Comparison of ENCODE assay signal across 28 mouse cellular contexts in genomic region chr5:22224515-22224914, GRCm38 (mm10).
DNase-seq lines count a peak whose midpoint lies in the region; ATAC-seq and TF ChIP-seq lines count a peak whose summit lies in the region.
"Had no signal": no experiment of that assay in that cellular context is flagged by ENCODE, and none has a peak within 500 bp of the region (broad histone marks: within the 10 kb centered on the region; RNA-seq: fewer than 3 reads in every experiment).

No protein-coding gene starts in this region.

- WGBS in heart, embryonic 11.5 days (ENCODE audit: insufficient replicate concordance) = 63% methylated on average over 4 of the region's 4 CpGs
- WGBS in liver, adult 2 months = 82% methylated on average over 4 of the region's 4 CpGs
- WGBS in liver, embryonic 12.5 days (ENCODE audit: insufficient replicate concordance) = 23% methylated on average over 4 of the region's 4 CpGs

- H3K79me2 ChIP-seq in liver, adult 2 months (ENCODE audit: control insufficient read depth, insufficient read depth, low read length) = no peaks in the 10 kb centered on the region
- H3K79me2 ChIP-seq in myocyte (ENCODE audit: control insufficient read depth, insufficient read depth) = no peaks in the 10 kb centered on the region

- peak; percentile 59; the same call in 1 of the 2 replicates for ATAC-seq in heart, embryonic 11.5 days (replicated peaks; ENCODE audit: insufficient number of reproducible peaks, low FRiP score, low TSS enrichment)
- no peak for ATAC-seq in liver, embryonic 12.5 days
- ATAC-seq: activated CD4-positive, CD25-positive, alpha-beta regulatory T cell, adult 4 months; forebrain, embryonic 13.5 days; inflammation-experienced regulatory T-cells, adult 6 months; midbrain, embryonic 16.5 days had no signal

- no peak overlapping the region for H3ac ChIP-seq in myocyte (ENCODE audit: control insufficient read depth, insufficient read length)

- H3K4me3 ChIP-seq in heart, embryonic 11.5 days (ENCODE audit: low read depth, low read length) = no peak overlapping the region
- no peak overlapping the region for H3K4me3 ChIP-seq in liver, adult 2 months (ENCODE audit: insufficient read depth, low read depth, low read length)
- no peak overlapping the region for H3K4me3 ChIP-seq in liver, embryonic 12.5 days
- H3K4me3 ChIP-seq in myocyte = no peak overlapping the region
- H3K4me3 ChIP-seq: embryonic facial prominence, embryonic 13.5 days; erythroblast, embryonic 14.5 days; forebrain, embryonic 13.5 days; heart, embryonic 13.5 days; layer of hippocampus, adult 2 months; midbrain, embryonic 10.5 days had no signal

- H3K27ac ChIP-seq in heart, embryonic 11.5 days (ENCODE audit: low read depth, low read length) = no peak overlapping the region
- no peak overlapping the region for H3K27ac ChIP-seq in liver, adult 2 months (replicated peaks; ENCODE audit: insufficient read depth, low read depth, low read length)
- no peak overlapping the region for H3K27ac ChIP-seq in liver, embryonic 12.5 days
- H3K27ac ChIP-seq: embryonic facial prominence, embryonic 13.5 days; forebrain, embryonic 13.5 days; heart, embryonic 13.5 days; hindbrain, embryonic 14.5 days; layer of hippocampus, adult 2 months; midbrain, embryonic 10.5 days had no signal

- no peak for DNase-seq in heart, adult 8-10 months (ENCODE audit: low spot score)
- peak; percentile 14 for DNase-seq in liver, adult 2 months (ENCODE audit: extremely low read depth, low read depth, low spot score)
- peak; percentile 31 for DNase-seq in Muller cell, postnatal 12 days (ENCODE audit: inconsistent ontology term)
- no peak for DNase-seq in left cerebral cortex, postnatal 25 days (ENCODE audit: low spot score in 2 of 2)
- DNase-seq: adrenal gland, postnatal 10 days; heart, postnatal 4 days; kidney, adult 9 months; kidney, postnatal 25 days; lung, adult 2 months; lung, postnatal 36 days; right cerebral cortex, adult 18-20 months; right cerebral cortex, postnatal 4 days; thymus, postnatal 14 days had no signal

- no peak for TF ChIP-seq POLR2A in liver, adult 2 months (IDR thresholded peaks at IDR 0.05; ENCODE audit: extremely low read depth, insufficient read depth, low read length)
- TF ChIP-seq POLR2A in myocyte (IDR thresholded peaks at IDR 0.05; ENCODE audit: insufficient read length, low read depth) = no peak

- H3K4me2 ChIP-seq in heart, embryonic 11.5 days = no peak overlapping the region
- no peak overlapping the region for H3K4me2 ChIP-seq in liver, embryonic 12.5 days
- peak overlapping the region; percentile 61 for H3K4me2 ChIP-seq in myocyte (ENCODE audit: low read depth)
- H3K4me2 ChIP-seq: embryonic facial prominence, embryonic 13.5 days; forebrain, embryonic 13.5 days; heart, embryonic 13.5 days; hindbrain, embryonic 14.5 days had no signal

- H3K9ac ChIP-seq in heart, embryonic 11.5 days (ENCODE audit: low read depth, low read length) = no peak overlapping the region
- H3K9ac ChIP-seq in liver, adult 2 months (ENCODE audit: low read depth, low read length) = no peak overlapping the region
- H3K9ac ChIP-seq in liver, embryonic 12.5 days = no peak overlapping the region
- H3K9ac ChIP-seq: embryonic facial prominence, embryonic 13.5 days; forebrain, embryonic 13.5 days; heart, embryonic 13.5 days; hindbrain, embryonic 14.5 days had no signal

- no peaks in the 10 kb centered on the region for H3K4me1 ChIP-seq in heart, embryonic 11.5 days (ENCODE audit: control insufficient read depth, insufficient read depth, low read length)
- no peaks in the 10 kb centered on the region for H3K4me1 ChIP-seq in liver, adult 2 months (ENCODE audit: control insufficient read depth, insufficient read depth, low read length)
- no peaks in the 10 kb centered on the region for H3K4me1 ChIP-seq in liver, embryonic 12.5 days
- H3K4me1 ChIP-seq: embryonic facial prominence, embryonic 13.5 days; forebrain, embryonic 13.5 days; midbrain, embryonic 10.5 days had no signal

- no peak for TF ChIP-seq CTCF in liver, adult 2 months (IDR thresholded peaks at IDR 0.05; ENCODE audit: low read depth, low read length)

- H3K27me3 ChIP-seq in heart, embryonic 11.5 days (ENCODE audit: control insufficient read depth, insufficient read depth, low read length) = no peaks in the 10 kb centered on the region
- H3K27me3 ChIP-seq in liver, adult 2 months (ENCODE audit: control insufficient read depth, insufficient read depth, low read length) = no peaks in the 10 kb centered on the region
- H3K27me3 ChIP-seq in liver, embryonic 12.5 days (replicated peaks) = no peaks in the 10 kb centered on the region
- H3K27me3 ChIP-seq in myocyte (ENCODE audit: control insufficient read depth, insufficient read depth, insufficient read length) = no peaks in the 10 kb centered on the region
- H3K27me3 ChIP-seq: CH12.LX; embryonic facial prominence, embryonic 13.5 days; forebrain, embryonic 13.5 days; heart, embryonic 13.5 days had no signal

- H3K9me3 ChIP-seq in heart, embryonic 11.5 days (replicated peaks; ENCODE audit: control insufficient read depth, low read length) = 0 out of 2 replicates have a peak, but pooled peaks cover 3% of the 10 kb centered on the region
- no peaks in the 10 kb centered on the region for H3K9me3 ChIP-seq in liver, embryonic 12.5 days (replicated peaks)
- H3K9me3 ChIP-seq: embryonic facial prominence, embryonic 13.5 days; forebrain, embryonic 13.5 days; G1E; heart, embryonic 13.5 days; midbrain, embryonic 10.5 days had no signal

- no peaks in the 10 kb centered on the region for H3K36me3 ChIP-seq in heart, embryonic 11.5 days (ENCODE audit: control insufficient read depth, insufficient read depth, low read length)
- H3K36me3 ChIP-seq in liver, adult 2 months (ENCODE audit: control insufficient read depth, insufficient read depth, low read length) = no peaks in the 10 kb centered on the region
- H3K36me3 ChIP-seq in liver, embryonic 12.5 days = peaks cover 8% of the 10 kb centered on the region
- no peaks in the 10 kb centered on the region for H3K36me3 ChIP-seq in myocyte (ENCODE audit: control insufficient read depth, insufficient read depth)
- H3K36me3 ChIP-seq: embryonic facial prominence, embryonic 13.5 days; G1E; heart, embryonic 13.5 days; midbrain, embryonic 10.5 days had no signal

- intact Hi-C loops in left cerebral cortex, postnatal 25 days (cut with DNase I) = no loop called here

TF ChIP-seq in myocyte, 11 proteins besides CTCF, POLR2A, EP300 and RAD21:
- no peak for TF ChIP-seq USF1 (IDR thresholded peaks at IDR 0.05; ENCODE audit: low read depth)
- TF ChIP-seq E2F4 (IDR thresholded peaks at IDR 0.05; ENCODE audit: insufficient read depth) = no peak
- no peak for TF ChIP-seq TCF12 (IDR thresholded peaks at IDR 0.05; ENCODE audit: insufficient read depth, poor library complexity, severe bottlenecking)
- TF ChIP-seq MAX (IDR thresholded peaks at IDR 0.05; ENCODE audit: low read depth) = no peak
- TF ChIP-seq MYOG (IDR thresholded peaks at IDR 0.05; ENCODE audit: control insufficient read depth in 1 of 3, insufficient read depth in 1 of 3, insufficient read length in 2 of 3, low read depth in 2 of 3) = no peak
- no peak for TF ChIP-seq SRF (IDR thresholded peaks at IDR 0.05; ENCODE audit: control insufficient read depth, insufficient read length, low read depth)
- TF ChIP-seq POLR2AphosphoS2 (IDR thresholded peaks at IDR 0.05; ENCODE audit: insufficient read length, low read depth) = no peak
- TF ChIP-seq CEBPB (IDR thresholded peaks at IDR 0.05; ENCODE audit: insufficient read depth, poor library complexity, severe bottlenecking) = no peak
TF ChIP-seq in myocyte: peak in this region for 0.

Comparison
In these comparisons a context has a peak if more than half of its experiments do, and no peak if none do; other contexts are left out.
1. DNase-seq: peak in liver, adult 2 months (single experiment) and Muller cell, postnatal 12 days (single experiment); none in heart, adult 8-10 months (single experiment) and left cerebral cortex, postnatal 25 days (0 of 2).